Mouse (Mus musculus) embryo, embryonic 9.5 days (tissue): ENCODE measurements at regions not wholly inside any gene's neighbourhood (a gene's known extent, or its start where the extent isn't known, plus 50 kb on each side); places are given as distances from the start of the nearest gene placed in this dataset.

Experiments
- DNase-seq: peaks from one replicate; pipeline ENCODE4 v3.0.0-alpha.2; 2017; ENCODE audit errors: extremely low spot score

- DNase-seq: no peak
These were observed 346.2 kb upstream of the Smarca2 start for GRCm38 (mm10) chr19:26258677-26259076.

DNA sequence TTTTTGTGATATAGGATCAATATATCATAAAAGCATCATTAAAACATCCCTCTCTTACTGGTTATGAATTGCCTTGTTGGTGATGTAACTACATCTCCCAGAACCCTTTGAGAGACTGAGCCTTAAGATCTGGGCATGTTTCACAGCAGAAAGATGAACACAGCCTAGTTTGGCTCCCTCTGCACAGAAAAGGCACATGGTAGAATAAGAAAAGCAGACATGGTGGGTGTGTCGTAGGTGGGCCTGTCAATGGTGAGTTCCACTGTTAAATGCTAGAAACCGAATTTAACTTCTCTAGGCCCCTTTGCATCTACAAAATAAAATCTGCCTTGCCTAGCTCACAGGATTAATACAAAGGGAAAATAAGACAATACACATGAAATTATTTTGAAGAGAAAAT is 343.3 kb upstream of the Smarca2 start:
- DNase-seq: no peak

GRCm38 (mm10) chr19:26296360-26296759 is 308.5 kb upstream of the Smarca2 start:
- DNase-seq: no peak

GRCm38 (mm10) chr19:26308477-26309135 is 296.2 kb upstream of the Smarca2 start:
- no peak for DNase-seq

DNA sequence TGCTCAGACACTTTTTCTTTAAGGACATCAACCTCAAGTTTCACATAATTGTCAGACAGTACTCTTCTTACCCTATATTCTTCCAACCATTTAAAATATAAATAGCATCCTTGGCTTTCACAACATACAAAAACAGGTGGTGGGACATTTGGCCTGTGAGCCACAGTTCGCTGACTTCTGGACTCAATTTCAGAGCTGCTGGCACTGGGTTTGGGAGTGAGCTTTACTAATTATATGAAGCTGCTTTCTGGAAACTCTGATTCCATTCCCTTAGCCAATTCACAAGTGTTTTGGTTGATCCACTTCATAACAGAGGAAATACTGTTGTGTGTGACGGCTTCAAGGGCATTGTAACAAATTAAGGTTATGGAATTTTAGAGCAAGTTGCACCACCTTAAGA is 285.9 kb upstream of the Smarca2 start:
- DNase-seq: no peak

DNA sequence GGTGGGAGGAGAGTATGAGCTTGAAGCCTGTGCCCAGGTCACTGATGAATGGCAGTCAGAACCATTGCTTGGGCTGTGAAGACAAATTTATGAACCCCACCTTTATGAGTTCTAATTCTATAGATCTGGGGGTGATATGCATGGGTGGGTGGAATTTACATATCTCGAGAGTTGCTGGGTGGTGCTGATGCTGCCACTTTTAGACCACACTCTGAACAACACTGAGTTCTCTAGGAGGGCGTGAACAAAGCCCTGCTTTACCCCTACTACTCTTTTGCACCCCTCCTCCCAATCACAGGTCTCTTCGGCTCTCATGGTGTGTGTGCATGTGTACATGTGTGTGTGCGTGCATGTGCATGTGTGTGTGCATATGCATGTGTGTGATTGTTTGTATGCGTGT is 281.2 kb upstream of the Smarca2 start:
- DNase-seq: no peak

DNA sequence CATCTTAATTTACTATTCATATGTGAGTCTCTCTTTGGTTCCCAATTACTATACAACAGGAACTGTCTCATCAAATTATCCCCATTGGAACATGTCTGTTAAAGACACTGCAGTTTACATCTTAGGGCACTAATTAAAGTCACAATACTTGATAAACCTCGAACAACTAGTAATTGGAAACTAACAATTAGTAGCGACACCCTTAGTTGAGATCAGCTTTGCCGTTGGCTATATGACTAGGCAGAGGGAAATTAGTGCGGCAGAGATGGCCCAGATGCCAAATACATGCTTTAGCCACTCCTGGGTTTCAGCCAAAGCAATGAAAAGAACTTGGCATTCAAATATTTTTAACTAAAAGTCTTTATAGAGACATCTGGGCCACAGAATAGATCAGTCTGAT is 265.7 kb upstream of the Smarca2 start:
- no peak for DNase-seq

GRCm38 (mm10) chr19:26340155-26340554 is 264.7 kb upstream of the Smarca2 start:
- DNase-seq: no peak

GRCm38 (mm10) chr19:26355054-26355453 is 249.8 kb upstream of the Smarca2 start:
- DNase-seq: no peak

DNA sequence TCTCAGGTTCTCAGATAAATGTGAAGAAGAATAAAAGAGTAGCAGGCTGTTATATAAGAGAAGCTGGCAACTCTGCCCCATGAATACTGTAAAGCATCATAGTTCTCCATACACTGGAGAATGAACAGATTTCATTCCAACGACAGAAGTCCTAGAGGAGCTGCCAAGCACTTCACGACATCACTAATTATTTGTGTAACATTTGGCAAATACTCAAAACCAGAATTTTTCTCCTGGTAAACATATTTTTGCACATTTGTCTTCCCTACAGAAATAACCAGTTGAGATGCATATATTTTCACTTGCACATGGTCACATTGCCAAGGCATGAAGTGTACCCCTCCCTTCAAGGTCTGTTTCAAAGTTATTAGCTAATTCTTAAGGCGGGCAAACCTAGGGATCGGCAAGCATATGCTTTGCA is 220.9 kb upstream of the Smarca2 start:
- DNase-seq: no peak

GRCm38 (mm10) chr19:26386075-26386474 is 218.8 kb upstream of the Smarca2 start:
- no peak for DNase-seq

- no peak for DNase-seq
These were observed 192.2 kb upstream of the Smarca2 start for GRCm38 (mm10) chr19:26412684-26413083.

DNA sequence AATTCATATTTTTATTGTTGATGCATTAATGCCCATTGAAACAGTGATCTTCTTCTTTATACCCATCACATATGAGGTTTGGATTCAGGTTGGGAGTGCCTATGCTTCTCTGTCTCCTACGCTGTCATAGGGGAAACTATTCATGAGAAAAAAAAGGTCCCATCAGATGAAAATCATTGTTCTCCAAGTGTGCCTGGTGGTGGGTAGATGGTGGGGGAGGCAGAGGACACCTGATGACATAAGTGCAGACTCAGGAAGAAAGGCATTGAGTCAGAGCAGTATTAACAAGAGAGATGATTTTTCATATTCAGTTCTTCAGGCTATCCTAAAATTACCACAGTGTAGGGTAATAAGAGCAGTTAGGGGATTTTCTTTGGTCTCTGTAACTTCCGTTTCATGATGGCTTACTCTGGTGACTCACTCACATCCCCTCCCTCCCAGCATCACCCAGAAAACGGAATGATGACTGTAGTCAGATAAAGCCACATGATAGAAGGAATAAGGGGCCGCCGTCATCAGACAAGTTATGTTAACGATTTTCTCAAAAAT is 190.3 kb upstream of the Smarca2 start:
- no peak for DNase-seq

- DNase-seq: no peak
These were observed 185.1 kb upstream of the Smarca2 start for GRCm38 (mm10) chr19:26419781-26420180.

DNA sequence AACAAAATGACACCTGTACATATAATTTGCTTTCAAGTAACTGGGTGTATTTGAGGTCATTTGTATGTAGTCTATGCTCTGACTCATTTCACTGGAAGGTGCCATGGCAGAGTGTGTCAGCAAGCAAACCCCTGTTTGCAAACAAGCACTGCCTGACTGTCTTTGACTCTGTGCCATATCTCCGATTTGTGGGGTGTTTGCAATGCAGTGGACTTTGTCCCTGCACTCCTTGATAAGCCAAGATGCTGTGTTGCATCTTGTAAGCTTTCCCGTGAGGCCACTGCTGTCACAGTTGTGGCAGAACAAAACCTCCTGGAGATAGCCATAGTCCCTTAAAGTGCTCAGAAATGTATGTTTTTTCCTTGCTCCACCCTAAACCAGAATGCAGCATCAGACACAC is 165.7 kb upstream of the Smarca2 start:
- no peak for DNase-seq

GRCm38 (mm10) chr19:26445309-26445708 is 159.5 kb upstream of the Smarca2 start:
- no peak for DNase-seq

- no peak for DNase-seq
These were observed 157.3 kb upstream of the Smarca2 start for GRCm38 (mm10) chr19:26447427-26448023.

GRCm38 (mm10) chr19:26461712-26462111 is 143.1 kb upstream of the Smarca2 start:
- no peak for DNase-seq

- peak; percentile 30 for DNase-seq
These were observed 139.6 kb upstream of the Smarca2 start for GRCm38 (mm10) chr19:26465228-26465627.

GRCm38 (mm10) chr19:26466244-26466643 is 138.6 kb upstream of the Smarca2 start:
- no peak for DNase-seq

DNA sequence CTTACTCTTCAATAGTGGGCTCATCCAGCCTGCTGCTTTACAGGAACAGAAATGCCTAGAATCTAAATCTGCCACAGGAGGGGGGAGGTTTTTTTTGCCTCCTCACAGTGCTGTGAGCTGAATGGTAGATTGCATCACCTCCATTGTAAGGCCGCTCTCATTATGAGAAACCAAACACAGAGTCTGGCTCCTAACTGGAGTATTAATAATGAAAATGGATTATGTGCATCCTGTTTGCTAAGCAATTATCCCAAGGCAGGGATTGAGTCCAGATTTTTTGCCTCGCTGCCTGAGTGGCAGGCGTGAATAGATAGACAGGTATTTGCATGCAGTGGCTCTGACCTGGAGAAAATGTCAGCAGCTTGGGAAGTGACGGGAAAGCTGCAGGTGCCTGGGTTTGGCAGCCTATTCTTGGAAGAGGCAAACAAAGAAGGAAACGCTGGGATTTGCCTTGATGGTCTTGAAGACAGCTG is 137.6 kb upstream of the Smarca2 start:
- DNase-seq: no peak

DNA sequence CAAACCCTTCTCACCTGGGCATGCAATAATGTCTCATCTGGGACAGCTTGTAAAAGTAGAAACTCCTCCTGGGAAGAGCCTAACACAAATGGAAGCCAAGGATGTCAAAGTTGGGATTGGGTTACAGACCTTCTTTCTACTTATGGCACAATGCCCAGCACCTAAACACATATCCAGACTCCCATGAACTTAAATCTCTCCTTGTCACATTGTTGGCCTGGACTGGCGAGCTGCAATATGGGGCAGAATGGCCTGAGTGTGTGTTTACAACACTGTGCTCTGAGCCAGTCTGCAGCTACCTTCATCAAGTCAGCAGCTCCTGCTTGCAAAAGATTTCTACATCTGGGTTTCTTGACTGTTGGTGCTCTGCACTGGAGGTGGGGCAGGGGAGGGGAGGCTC is 132.2 kb upstream of the Smarca2 start:
- DNase-seq: no peak

DNA sequence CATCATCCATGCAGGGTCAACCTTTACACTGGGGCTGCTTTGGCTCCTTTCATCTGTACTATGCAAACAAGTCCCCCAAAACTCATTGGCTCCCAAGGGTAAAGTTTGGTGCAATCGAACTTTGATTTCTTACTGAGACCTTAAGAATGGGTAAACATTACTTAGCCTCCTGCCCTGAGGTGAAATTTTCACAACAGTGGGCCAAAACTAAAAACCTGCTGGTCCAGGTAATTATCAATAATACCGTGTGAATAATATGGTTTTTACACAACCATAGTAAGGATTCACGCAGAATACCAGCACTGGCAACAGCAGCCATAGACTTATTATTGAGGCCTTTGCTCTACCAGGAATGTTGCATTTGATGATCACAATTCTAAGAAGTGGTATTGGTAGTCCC is 131.6 kb upstream of the Smarca2 start:
- DNase-seq: no peak
